Comparison of ENCODE assay signal across 9 mouse cellular contexts in genomic region chr9:109122553-109123085, GRCm38 (mm10). TPM values are rescaled to one million over a fixed set of nuclear protein-coding genes. Genes with fewer than 3 reads are reported as not detected.
A peak's percentile ranks its signal among the peaks of the same experiment; 100 is the strongest.
DNase-seq lines count a peak whose midpoint lies in the region; ATAC-seq and TF ChIP-seq lines count a peak whose summit lies in the region.
"Had no signal": no experiment of that assay in that cellular context is flagged by ENCODE, and none has a peak within 500 bp of the region (broad histone marks: within the 10 kb centered on the region; RNA-seq: fewer than 3 reads in every experiment).

No protein-coding gene starts in this region.

- no peak overlapping the region for H3K4me3 ChIP-seq in heart, postnatal 0 days (ENCODE audit: low read depth, low read length)
- H3K4me3 ChIP-seq in heart, embryonic 10.5 days: no peak overlapping the region
- H3K4me3 ChIP-seq: hindbrain, embryonic 15.5 days had no signal

- no peak overlapping the region for H3K4me2 ChIP-seq in heart, postnatal 0 days (ENCODE audit: low read depth, low read length)
- H3K4me2 ChIP-seq: hindbrain, embryonic 15.5 days had no signal

- ATAC-seq in heart, postnatal 0 days (ENCODE audit: insufficient read depth, low read depth): no peak

- WGBS in heart, postnatal 0 days: 35% methylated on average over 2 of the region's 2 CpGs
- 49% methylated on average over 2 of the region's 2 CpGs for WGBS in heart, embryonic 10.5 days

- peak; percentile 40 for DNase-seq in heart, postnatal 0 days (ENCODE audit: low spot score)
- no peak for DNase-seq in heart, embryonic 10.5 days (ENCODE audit: low spot score)
- peak; percentile 32 for DNase-seq in urinary bladder, postnatal 14 days (ENCODE audit: low spot score)
- no peak for DNase-seq in urinary bladder, postnatal 36 days (ENCODE audit: low spot score in 2 of 2)
- DNase-seq in embryo, embryonic 10 days (ENCODE audit: low spot score): peak; percentile 74
- DNase-seq in lung, postnatal 10 days: peak; percentile 58
- peak; percentile 55 for DNase-seq in thymus, postnatal 25 days
- DNase-seq in gastrocnemius, postnatal 4 days (ENCODE audit: low spot score in 2 of 2): no peak

- no peak for TF ChIP-seq EP300 in heart, postnatal 0 days (IDR thresholded peaks at IDR 0.05; ENCODE audit: low read depth)

- peak; percentile 73 for TF ChIP-seq CTCF in heart, postnatal 0 days (IDR thresholded peaks at IDR 0.05; ENCODE audit: low read depth)

- no peaks in the 10 kb centered on the region for H3K27me3 ChIP-seq in heart, postnatal 0 days (ENCODE audit: control insufficient read depth, insufficient read depth, low read length)
- no peaks in the 10 kb centered on the region for H3K27me3 ChIP-seq in heart, embryonic 10.5 days (ENCODE audit: insufficient read depth, poor library complexity, severe bottlenecking)
- H3K27me3 ChIP-seq: hindbrain, embryonic 15.5 days had no signal

- H3K4me1 ChIP-seq in heart, postnatal 0 days (ENCODE audit: control insufficient read depth, insufficient read depth): no peaks in the 10 kb centered on the region
- peaks cover 9% of the 10 kb centered on the region; the same call in 1 of the 2 replicates for H3K4me1 ChIP-seq in heart, embryonic 10.5 days

- no peaks in the 10 kb centered on the region for H3K9me3 ChIP-seq in heart, postnatal 0 days (replicated peaks; ENCODE audit: control insufficient read depth, low read length)
- no peaks in the 10 kb centered on the region for H3K9me3 ChIP-seq in heart, embryonic 10.5 days
- H3K9me3 ChIP-seq: hindbrain, embryonic 15.5 days had no signal

- H3K9ac ChIP-seq in heart, postnatal 0 days (replicated peaks; ENCODE audit: low read depth, low read length): no peak overlapping the region
- H3K9ac ChIP-seq: hindbrain, embryonic 15.5 days had no signal

- H3K36me3 ChIP-seq in heart, postnatal 0 days (replicated peaks; ENCODE audit: control insufficient read depth, insufficient read depth, low read length): peaks cover 20% of the 10 kb centered on the region
- H3K36me3 ChIP-seq in heart, embryonic 10.5 days: peaks cover 20% of the 10 kb centered on the region

- no peak overlapping the region for H3K27ac ChIP-seq in heart, postnatal 0 days (ENCODE audit: low read depth)
- H3K27ac ChIP-seq in heart, embryonic 10.5 days: no peak overlapping the region
- H3K27ac ChIP-seq: hindbrain, embryonic 15.5 days had no signal

RNA-seq across cellular contexts. Expression of gene Plxnb1, which starts 27.4 kb away (rescaled TPM):
- total RNA-seq in heart, postnatal 0 days (2014; rRNA removed; ENCODE audit: low replicate concordance): 26.1 and 54.3 TPM in 2 replicates
- polyA plus RNA-seq in heart, postnatal 0 days (2015; fragmentation: Nextera tagmentation; extraction: Ambion mirVana): 3.0 and 3.3 TPM in 2 replicates
- 11.5 and 14.2 TPM in 2 replicates for polyA plus RNA-seq in heart, embryonic 10.5 days (2016; fragmentation: Nextera tagmentation; extraction: Ambion mirVana)
- 1 to 10 TPM; 8.4 to 9.8 TPM for total RNA-seq in gastrocnemius, postnatal 4 days (2021)

RNA-seq across cellular contexts. Expression of gene Fbxw21, which starts 39.2 kb away (rescaled TPM):
- total RNA-seq in heart, postnatal 0 days (2014; rRNA removed; ENCODE audit: low replicate concordance): not detected in 2 replicates
- polyA plus RNA-seq in heart, postnatal 0 days (2015; fragmentation: Nextera tagmentation; extraction: Ambion mirVana): not detected in 2 replicates
- not detected in 2 replicates for polyA plus RNA-seq in heart, embryonic 10.5 days (2016; fragmentation: Nextera tagmentation; extraction: Ambion mirVana)
- total RNA-seq in gastrocnemius, postnatal 4 days (2021): not detected
- polyA plus RNA-seq: hindbrain, embryonic 15.5 days had no signal

RNA-seq across cellular contexts. Expression of gene Tma7, which starts 40.2 kb away (rescaled TPM):
- 70.4 and 74.5 TPM in 2 replicates for total RNA-seq in heart, postnatal 0 days (2014; rRNA removed; ENCODE audit: low replicate concordance)
- 490 and 527 TPM in 2 replicates for polyA plus RNA-seq in heart, postnatal 0 days (2015; fragmentation: Nextera tagmentation; extraction: Ambion mirVana)
- polyA plus RNA-seq in heart, embryonic 10.5 days (2016; fragmentation: Nextera tagmentation; extraction: Ambion mirVana): 734 and 774 TPM in 2 replicates
- total RNA-seq in gastrocnemius, postnatal 4 days (2021): 100 to 1,000 TPM; 186 to 241 TPM

RNA-seq across cellular contexts. Expression of gene Ccdc51, which starts 40.3 kb away (rescaled TPM):
- total RNA-seq in heart, postnatal 0 days (2014; rRNA removed; ENCODE audit: low replicate concordance): 11.6 and 19.5 TPM in 2 replicates
- polyA plus RNA-seq in heart, postnatal 0 days (2015; fragmentation: Nextera tagmentation; extraction: Ambion mirVana): 14.3 and 14.6 TPM in 2 replicates
- polyA plus RNA-seq in heart, embryonic 10.5 days (2016; fragmentation: Nextera tagmentation; extraction: Ambion mirVana): 19.1 and 19.7 TPM in 2 replicates
- 1 to 10 TPM; 8.6 to 9.1 TPM for total RNA-seq in gastrocnemius, postnatal 4 days (2021)

RNA-seq across cellular contexts. Expression of gene Atrip, which starts 48.7 kb away (rescaled TPM):
- 17.1 and 31.2 TPM in 2 replicates for total RNA-seq in heart, postnatal 0 days (2014; rRNA removed; ENCODE audit: low replicate concordance)
- polyA plus RNA-seq in heart, postnatal 0 days (2015; fragmentation: Nextera tagmentation; extraction: Ambion mirVana): 11.1 and 11.7 TPM in 2 replicates
- polyA plus RNA-seq in heart, embryonic 10.5 days (2016; fragmentation: Nextera tagmentation; extraction: Ambion mirVana): 20.6 and 26.8 TPM in 2 replicates
- 10 to 100 TPM; 10.4 to 13.5 TPM for total RNA-seq in gastrocnemius, postnatal 4 days (2021)

Comparison
In these comparisons a context has a peak if more than half of its experiments do, and no peak if none do; other contexts are left out.
1. DNase-seq: peak in heart, postnatal 0 days (single experiment), urinary bladder, postnatal 14 days (single experiment), embryo, embryonic 10 days (single experiment), lung, postnatal 10 days (single experiment) and thymus, postnatal 25 days (single experiment); none in heart, embryonic 10.5 days (single experiment), urinary bladder, postnatal 36 days (0 of 2) and gastrocnemius, postnatal 4 days (0 of 2).